Mouse (Mus musculus) retina, adult 2 months (tissue): ENCODE measurements around the gene Tmem33.

Source experiments
- DNase-seq: peaks from one replicate; pipeline ENCODE4 v3.0.0-alpha.2; 2012; ENCODE audit warnings: low read depth, low spot score

Gene Tmem33

DNA sequence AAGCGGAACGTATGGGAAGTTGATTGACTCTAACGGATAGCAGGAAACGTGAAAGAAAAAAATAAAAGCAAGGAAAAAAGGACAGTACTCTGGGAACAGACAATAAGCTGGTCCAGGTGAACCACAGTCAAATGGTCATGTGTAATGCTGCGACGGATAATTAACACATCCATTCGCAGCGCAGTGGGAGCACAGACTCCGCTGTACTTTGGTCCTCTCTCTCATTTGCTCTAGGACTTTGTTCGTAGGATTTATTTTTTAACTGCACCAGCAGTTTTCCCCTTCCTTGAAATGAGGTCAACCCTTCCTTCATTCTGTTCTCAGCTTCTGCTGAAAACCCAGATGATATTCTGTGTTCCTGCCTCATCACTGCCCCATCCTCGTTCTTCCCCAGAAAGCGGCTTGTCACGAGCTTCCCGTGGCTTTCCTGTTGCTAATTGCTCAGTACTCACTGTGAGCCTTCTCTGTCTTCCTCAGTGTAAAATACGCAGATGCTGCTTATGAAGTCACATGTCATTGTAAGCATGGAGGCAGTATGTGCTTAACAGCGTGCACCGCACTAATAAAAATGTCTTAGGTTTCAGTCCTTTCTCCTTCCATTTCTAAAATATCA, 61.4 kb downstream of the Tmem33 start:
- DNase-seq: no peak

GRCm38 (mm10) chr5:67324032-67324431, 63.7 kb downstream of the Tmem33 start:
- no peak for DNase-seq

DNA sequence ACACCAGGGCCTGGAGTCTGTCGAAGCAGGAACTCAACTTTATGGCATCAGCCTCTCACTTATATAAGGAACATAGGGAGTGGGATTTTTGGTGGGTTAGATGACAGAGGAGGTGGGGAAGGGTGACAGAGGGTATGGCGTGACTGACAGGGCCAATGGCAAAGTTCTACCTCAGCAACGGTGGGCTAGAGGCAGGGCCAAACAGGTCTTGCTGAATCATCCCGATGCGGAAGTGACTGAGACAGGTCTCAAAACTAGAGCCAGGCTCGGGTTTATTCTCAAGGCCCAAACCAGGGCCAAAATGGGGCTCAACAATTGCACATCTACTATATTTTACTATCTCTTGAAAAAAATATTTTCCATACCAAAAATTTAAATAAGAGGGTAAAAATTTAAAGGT, 80.4 kb downstream of the Tmem33 start:
- DNase-seq: no peak
